Mouse (Mus musculus): ENCODE measurements around the gene P3h3. TPM values are rescaled to one million over a fixed set of nuclear protein-coding genes. Genes with fewer than 3 reads are reported as not detected.
"Not testable (repeated sequence)": the region's sequence is repeated elsewhere in the genome, so short reads cannot be mapped to it uniquely, and the experiment has no call there.

Gene P3h3
- total RNA-seq (2015): 1.3 and 3.5 TPM in 2 replicates
- total RNA-seq (2017): 1.00 and 2.5 TPM in 2 replicates

GRCm38 (mm10) chr6:124856916-124857839, at the start of gene P3h3:
TSS of gene P3h3 (minus strand) at chr6:124857752.
- ATAC-seq (replicated peaks; ENCODE audit: poor library complexity): peak; percentile 84

GRCm38 (mm10) chr6:124904991-124905860, 47.7 kb upstream of the P3h3 start:
- no peak for ATAC-seq (replicated peaks; ENCODE audit: poor library complexity)

- ATAC-seq (replicated peaks; ENCODE audit: poor library complexity): peak; percentile 78
Observed at GRCm38 (mm10) chr6:124904161-124904981, 46.8 kb upstream of the P3h3 start.

- peak; percentile 93 for ATAC-seq (replicated peaks; ENCODE audit: poor library complexity)
Observed at GRCm38 (mm10) chr6:124903580-124904151, 46.1 kb upstream of the P3h3 start.

GRCm38 (mm10) chr6:124901851-124902250, 44.3 kb upstream of the P3h3 start:
- ATAC-seq (replicated peaks; ENCODE audit: poor library complexity): no peak

GRCm38 (mm10) chr6:124900801-124901480, 43.4 kb upstream of the P3h3 start:
- peak; percentile 44 for ATAC-seq (replicated peaks; ENCODE audit: poor library complexity)

GRCm38 (mm10) chr6:124900056-124900800, 42.7 kb upstream of the P3h3 start:
- no peak for ATAC-seq (replicated peaks; ENCODE audit: poor library complexity)

GRCm38 (mm10) chr6:124898359-124898758, 40.8 kb upstream of the P3h3 start:
- peak; percentile 67 for ATAC-seq (replicated peaks; ENCODE audit: poor library complexity)

GRCm38 (mm10) chr6:124894113-124894512, 36.6 kb upstream of the P3h3 start:
- ATAC-seq (replicated peaks; ENCODE audit: poor library complexity): not testable (repeated sequence)

GRCm38 (mm10) chr6:124890997-124891396, 33.4 kb upstream of the P3h3 start:
- ATAC-seq (replicated peaks; ENCODE audit: poor library complexity): no peak

- ATAC-seq (replicated peaks; ENCODE audit: poor library complexity): no peak
Observed at GRCm38 (mm10) chr6:124888555-124889125, 31.1 kb upstream of the P3h3 start.

- no peak for ATAC-seq (replicated peaks; ENCODE audit: poor library complexity)
Observed at GRCm38 (mm10) chr6:124887986-124888385, 30.4 kb upstream of the P3h3 start, which contains the start of gene Cd4. TSS of gene Cd4 (minus strand) at chr6:124888221.

GRCm38 (mm10) chr6:124885956-124886381, 28.4 kb upstream of the P3h3 start:
- no peak for ATAC-seq (replicated peaks; ENCODE audit: poor library complexity)

GRCm38 (mm10) chr6:124884714-124885500, 27.4 kb upstream of the P3h3 start:
- ATAC-seq (replicated peaks; ENCODE audit: poor library complexity): peak; percentile 65

- ATAC-seq (replicated peaks; ENCODE audit: poor library complexity): no peak
Observed at GRCm38 (mm10) chr6:124883351-124883750, 25.8 kb upstream of the P3h3 start.

- no peak for ATAC-seq (replicated peaks; ENCODE audit: poor library complexity)
Observed at GRCm38 (mm10) chr6:124881821-124882220, 24.3 kb upstream of the P3h3 start.

GRCm38 (mm10) chr6:124879390-124879789, 21.8 kb upstream of the P3h3 start:
- ATAC-seq (replicated peaks; ENCODE audit: poor library complexity): no peak

- ATAC-seq (replicated peaks; ENCODE audit: poor library complexity): peak; percentile 48
Observed at GRCm38 (mm10) chr6:124874348-124874747, 16.8 kb upstream of the P3h3 start.

Data from megakaryocyte progenitor cell, adult 5-6 weeks (primary cell).